Mouse (Mus musculus) erythroblast, embryonic 14.5 days (primary cell): ENCODE results near the gene Fhod1.

Experiments used
- GATA1 ChIP-seq: IDR thresholded peaks from 2 replicates; pipeline ENCODE4 v1.6.1; 2012; ENCODE audit warnings: low read length, inconsistent platforms, mixed read lengths
- TAL1 ChIP-seq: IDR thresholded peaks from 3 replicates; pipeline ENCODE4 v1.6.1; 2012; ENCODE audit warnings: low read length, inconsistent platforms, mixed read lengths

GRCm38 (mm10) chr8:105359208-105359607 is 11.5 kb upstream of the Fhod1 start:
- TF ChIP-seq GATA1 (no peak), TAL1 (no peak)
